Mouse (Mus musculus): ENCODE measurements around the gene Arntl. TPM values are rescaled to one million over a fixed set of nuclear protein-coding genes. Genes with fewer than 3 reads are reported as not detected.

Arntl gene
- total RNA-seq, 2 experiments from 2014 or later, result 10.6 to 12.1 TPM

DNA sequence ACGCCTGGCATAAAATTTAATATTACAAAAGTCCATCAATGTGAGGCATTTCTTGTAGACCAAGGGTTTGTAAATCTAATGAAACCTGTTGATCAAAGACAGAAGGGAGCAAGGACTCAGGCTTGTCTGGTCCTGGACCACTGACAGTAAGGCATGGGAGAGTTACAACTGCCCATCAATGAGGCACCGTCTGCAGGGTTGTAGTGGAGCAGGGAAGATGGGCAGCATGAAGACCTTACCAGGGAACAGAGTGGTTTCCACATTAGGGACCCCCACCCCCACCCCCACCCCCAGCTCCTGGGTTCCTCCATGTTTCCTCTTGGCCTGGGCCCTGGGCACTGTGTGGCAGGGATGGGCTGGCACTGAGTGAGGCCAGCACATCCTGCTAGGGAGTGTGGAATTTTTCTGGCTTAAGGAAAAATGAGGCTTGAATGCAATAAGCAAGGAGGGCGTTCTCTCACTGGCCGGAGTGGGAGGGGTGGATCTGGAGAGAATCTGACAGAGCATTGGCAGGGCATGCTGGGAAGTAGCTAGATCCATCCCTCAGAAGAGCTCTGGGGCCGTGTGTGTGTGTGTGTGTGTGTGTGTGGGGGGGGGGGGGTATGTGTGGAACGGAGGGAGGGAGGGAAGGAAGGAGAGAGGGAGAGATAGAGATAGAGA lies 65.2 kb downstream of the Arntl start:
- no peak for DNase-seq
- intact Hi-C loops (cut with DNase I), result no loop called here

DNA sequence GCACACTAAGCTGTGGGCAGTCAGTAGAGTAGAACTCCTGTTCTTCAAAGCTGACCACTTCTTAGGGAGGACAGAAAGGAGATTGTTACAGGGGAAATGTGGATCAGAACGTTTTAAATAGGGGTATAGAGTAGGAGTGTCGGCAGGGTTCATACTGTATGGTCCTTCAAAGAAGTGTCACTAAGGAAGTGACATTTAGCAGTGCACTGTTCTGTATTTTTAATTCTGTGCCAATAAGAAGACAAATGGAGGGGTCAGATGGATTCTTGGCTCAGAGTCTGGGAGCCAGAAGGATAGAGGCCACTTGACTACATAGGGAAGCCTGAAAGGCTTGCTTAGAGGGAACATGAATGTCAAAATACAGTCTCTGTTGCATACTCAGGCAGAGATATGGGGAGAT lies 70.0 kb downstream of the Arntl start:
- intact Hi-C loops (cut with DNase I), result no loop called here
- no peak for DNase-seq

DNA sequence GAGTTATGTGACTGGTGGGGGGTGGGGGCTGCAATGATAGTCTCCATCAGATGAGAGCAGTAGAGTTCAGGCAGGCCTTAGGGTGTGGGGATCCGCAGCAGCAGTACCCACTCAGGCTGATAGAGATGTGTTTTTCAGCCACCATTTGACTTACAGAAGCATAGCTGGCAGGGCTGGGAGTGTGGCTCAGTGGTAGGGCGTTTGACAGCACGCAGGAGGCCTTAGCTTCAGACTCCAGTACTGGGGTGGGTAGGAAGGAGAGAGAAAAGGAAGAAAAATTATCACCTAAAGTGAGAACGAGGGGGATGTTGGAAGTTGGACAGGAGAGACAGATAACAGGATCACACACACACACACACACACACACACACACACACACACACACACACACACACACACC lies 71.2 kb downstream of the Arntl start:
- no peak for DNase-seq
- intact Hi-C loops (cut with DNase I), result no loop called here

DNA sequence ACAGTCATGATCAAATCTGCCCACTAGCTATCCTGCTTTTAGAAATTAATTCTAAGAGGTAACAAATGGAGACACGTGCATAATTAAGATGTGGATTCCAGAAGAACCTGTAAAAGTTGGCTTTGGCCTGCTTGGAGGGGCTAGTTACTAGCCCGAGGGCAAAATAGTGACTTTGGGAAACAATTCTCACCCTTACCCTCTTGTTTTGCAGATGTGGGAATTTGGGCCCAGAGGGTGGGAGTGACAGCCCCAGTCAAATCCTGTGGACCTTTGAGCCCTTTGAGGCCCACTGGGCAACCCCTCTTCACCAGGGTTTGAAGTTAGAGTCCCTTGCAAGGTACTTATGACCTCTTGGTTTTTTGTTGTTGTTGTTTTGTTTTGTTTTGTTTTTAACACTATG lies 72.0 kb downstream of the Arntl start:
- intact Hi-C loops (cut with DNase I), result no loop called here
- no peak for DNase-seq

DNA sequence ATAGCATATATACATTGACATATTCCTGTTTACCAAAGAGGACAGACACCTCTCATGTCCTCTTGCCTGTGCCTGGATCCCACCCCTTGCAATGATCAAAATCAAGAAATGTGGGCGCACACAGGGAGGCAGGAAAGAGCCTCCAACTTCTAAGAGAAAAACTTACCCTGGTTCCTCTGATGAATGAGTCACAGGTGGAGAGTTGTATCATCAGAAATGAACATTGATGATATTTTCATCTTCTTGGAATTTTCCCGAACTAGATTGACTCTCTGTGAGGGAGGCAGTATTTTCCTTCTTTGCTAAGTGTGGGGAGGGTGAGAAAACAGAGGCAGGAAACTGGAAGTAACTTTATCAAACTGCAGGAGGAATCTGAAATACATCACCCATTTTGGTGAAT lies 78.1 kb downstream of the Arntl start:
- DNase-seq, result no peak

DNA sequence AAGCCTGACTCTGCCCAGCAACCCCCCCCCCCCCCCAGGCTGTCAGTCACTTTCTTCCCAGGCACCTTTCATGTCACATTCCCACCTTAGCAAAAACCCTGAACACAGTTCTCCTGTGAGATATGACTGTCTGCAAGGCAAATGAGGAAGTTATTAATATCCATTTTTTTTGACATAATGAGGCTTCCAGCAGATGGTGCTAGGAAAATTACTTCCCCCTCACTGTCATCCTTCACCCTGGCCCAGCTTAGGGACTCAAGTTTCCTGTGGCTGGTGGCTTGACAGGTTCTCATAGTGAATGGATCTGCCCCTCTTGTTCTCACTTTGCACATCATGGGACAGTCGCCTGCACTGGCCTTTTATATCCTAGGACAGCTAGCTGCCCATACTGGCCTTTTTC lies 81.9 kb downstream of the Arntl start:
- intact Hi-C loops (cut with DNase I), result no loop called here
- no peak for DNase-seq

More for the DNA sequence above, 78.1 kb downstream of the Arntl start:
- intact Hi-C loops (cut with DNase I), result no loop called here

DNA sequence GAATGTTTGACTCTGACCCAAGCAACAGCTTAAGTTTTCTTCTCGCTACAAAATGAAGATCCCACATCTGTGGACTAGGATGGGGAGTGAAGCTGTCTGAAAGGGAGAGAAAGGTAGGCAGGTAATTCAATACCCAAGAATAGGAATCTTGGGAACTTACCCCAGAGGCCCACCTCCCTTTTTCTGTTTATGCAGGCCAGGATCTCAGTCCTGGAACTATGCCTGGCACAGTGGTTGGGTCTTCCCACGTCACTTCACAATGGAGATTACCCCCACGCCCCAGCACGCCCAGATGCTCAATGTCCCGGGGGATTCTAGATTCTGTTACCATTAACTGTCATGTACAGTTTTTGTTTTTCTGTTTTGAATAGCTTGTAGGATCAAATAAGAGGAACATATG lies 84.5 kb downstream of the Arntl start:
- intact Hi-C loops (cut with DNase I), result no loop called here
- DNase-seq, result no peak

DNA sequence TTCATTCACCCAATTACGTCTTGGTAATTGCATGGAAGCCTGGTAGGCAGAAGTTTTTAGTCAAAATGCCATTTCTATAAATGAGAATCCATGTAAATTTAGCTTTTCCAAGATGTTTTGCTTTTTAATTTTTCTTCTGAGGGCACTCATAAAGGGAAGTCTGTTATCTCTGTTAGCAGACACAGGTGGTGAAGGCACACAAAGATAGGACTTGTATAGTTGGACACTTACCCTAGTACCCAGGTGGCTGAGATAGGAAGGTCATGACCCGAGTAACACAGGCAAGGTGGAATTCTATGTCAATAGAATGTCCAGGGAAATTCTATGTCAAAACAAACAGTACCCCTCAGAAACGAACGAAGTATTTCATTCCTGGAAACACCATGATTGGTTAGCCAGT lies 84.9 kb downstream of the Arntl start:
- intact Hi-C loops (cut with DNase I), result no loop called here
- no peak for DNase-seq

DNA sequence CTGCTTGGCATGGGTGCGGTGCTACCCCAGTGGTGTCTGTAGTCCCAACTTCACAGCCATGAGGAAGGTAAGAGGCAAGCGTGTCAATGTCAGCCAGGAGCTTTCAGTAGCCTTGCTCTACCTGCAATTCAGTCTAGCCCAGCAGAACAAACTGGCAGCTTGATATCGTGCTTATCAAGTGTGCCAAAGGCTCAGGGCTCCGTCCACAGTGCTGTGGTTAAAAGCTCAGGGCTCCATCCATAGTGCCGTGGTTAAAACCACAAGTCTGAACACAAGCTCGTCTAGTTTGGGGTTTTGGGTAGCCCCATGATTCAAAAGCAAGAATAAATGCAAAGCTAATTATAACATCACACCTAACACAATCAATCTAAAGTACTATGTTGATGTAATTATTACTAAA lies 87.3 kb downstream of the Arntl start:
- no peak for DNase-seq
- intact Hi-C loops (cut with DNase I), result no loop called here

DNA sequence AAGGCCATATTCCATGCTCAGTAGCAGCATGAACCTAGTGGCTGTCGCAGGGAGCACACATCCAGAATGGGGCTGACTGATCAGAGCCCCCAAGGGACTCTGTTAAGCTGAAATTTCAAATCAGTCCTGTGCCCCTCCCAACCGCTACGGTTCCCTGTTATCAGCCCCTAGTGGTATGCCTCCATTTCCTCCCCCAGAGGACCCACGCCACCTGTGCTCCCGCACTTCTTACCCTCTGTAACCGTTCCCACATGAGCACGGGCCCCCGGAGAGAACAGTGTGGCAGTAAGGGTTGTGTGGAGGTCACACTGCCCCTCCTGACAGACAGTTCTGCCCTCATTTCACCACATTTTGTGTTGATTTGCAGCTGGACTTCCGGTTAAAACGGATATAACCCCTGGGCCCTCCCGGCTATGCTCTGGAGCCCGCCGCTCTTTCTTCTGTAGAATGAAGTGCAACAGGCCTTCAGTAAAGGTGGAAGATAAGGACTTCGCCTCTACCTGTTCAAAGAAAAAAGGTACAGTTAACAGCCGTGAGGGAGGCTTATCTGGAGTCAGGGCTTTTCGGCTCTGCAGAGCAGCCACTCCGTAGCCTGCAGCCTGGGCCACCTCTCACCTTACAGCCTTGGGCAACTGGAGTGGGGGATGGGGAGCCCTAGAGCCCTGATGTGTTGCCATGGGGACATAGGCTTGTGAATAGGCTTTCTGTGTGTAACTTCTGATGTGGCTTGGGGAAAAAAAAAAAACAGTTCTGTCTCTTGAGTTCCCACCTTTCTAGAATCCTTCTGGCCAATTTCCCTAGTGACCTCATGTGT lies 88.0 kb downstream of the Arntl start:
- DNase-seq, result no peak
- intact Hi-C loops (cut with DNase I), result no loop called here

DNA sequence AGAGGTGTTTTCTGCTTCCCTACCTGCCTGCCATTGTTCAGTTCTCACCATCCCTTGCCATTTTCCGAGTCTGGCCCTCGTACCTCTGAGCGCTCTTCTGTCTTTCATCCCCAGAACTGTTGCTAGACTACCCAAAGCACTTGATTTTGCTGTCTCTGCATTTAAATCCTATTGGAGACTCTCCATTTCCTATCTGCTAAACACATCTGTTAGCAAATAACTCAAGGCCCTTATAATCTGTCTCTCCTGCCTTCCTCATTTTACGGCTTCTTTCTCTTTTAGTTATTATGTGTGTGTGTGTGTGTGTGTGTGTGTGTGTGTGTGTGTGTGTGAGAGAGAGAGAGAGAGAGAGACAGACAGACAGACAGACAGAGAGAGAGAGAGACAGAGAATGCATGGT lies 90.5 kb downstream of the Arntl start:
- DNase-seq, result no peak
- intact Hi-C loops (cut with DNase I), result no loop called here

DNA sequence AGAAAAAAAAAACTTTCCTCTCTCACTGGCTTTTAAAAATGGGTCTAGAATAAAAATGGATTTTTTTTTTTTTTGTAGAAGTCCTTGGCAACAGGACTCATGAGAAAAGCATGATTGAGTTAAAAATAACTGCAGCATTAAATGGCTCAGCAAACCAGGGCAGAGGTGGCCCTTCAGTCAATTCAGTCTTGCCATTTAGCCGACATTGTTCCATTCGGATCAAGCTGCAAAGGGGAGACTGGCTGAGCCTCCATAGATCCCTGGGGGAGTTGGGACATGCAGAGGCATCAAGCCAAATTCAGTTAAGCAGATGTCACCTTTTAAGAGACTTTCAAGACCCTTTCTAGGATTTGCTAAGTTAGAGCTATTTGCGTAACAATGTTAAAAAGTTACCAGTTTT lies 102.9 kb downstream of the Arntl start:
- intact Hi-C loops (cut with DNase I), result loop anchor here (5.0 kb wide), 1 partner anchor 168 kb away; no protein-coding TSS in a partner anchor
- no peak for DNase-seq

DNA sequence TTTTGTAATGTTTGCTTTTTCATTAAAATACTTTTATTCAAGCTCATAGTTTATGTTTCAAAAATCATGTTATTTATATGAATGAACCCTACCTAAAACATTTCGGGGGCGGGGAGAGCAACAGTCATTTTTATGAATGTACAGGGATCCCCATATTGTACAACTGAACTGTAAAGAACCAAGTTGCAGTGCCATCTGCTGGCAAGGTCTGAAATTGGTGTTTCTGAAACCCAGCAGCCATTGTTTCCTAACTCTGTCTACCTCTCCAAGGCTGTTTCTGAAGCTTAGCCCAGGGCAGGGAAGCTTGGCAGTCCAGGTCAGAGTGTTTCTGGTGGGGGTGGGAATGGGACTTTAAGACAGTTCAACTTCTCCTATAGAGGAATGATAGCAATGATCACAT lies 104.5 kb downstream of the Arntl start:
- no peak for DNase-seq
- intact Hi-C loops (cut with DNase I), result loop anchor here (5.0 kb wide), 1 partner anchor 169 kb away; no protein-coding TSS in a partner anchor

DNA sequence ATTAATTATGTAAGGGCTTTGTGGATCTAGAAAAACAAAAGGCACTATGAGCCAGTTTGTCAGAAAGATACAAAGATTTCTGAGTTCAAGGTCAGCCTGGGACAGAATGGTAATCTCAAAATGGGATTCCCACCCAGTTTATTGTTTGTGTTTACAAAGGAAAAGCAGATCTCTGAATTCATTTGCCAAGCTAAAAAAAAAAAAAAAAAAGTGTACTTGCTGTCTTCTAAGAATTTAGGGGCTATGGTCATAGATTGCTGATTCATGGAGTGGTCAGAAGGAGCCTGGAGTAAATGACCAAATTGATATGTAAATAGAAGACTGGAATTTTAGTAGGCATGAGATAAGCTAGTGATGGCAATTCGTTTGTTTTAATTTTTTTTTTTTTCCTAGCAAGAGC lies 112.9 kb downstream of the Arntl start:
- DNase-seq, result no peak
- intact Hi-C loops (cut with DNase I), result no loop called here

DNA sequence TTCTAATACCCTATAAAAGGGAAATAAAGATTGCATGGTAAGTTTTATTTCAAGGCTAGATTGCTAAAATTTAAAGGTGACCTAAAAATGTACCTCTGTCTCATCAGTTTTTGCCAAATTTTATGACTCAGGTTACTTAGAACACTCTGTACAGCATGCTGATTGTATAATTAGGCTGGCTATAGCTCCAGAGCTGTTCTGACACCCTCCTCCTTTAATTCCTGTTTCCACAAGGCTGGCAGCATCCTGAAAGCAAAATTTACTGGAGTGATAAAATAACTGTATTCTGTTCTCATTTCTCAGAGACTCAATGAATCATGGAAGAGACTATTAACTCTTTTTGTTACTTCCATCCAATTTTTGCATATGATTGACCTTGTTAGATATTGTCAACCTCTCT lies 126.8 kb downstream of the Arntl start:
- DNase-seq, result no peak
- intact Hi-C loops (cut with DNase I), result no loop called here

DNA sequence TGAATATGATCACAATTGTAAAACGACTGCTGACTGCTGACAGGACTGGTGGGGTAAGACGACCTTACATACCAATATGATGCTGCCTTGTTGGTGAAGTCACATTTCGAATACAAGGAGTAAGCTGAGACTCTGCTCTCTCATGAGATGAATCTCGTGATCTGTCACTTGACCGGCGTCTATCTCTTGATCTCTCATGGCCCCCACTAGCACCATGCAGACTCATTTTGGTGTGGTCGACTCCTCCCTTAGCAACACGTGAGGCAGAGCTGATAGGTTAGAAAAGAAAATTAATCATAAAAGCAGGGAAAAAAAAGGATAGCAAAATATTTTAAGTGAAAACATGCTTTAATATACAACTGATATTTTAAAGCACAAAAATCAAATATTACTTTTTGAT lies 128.0 kb downstream of the Arntl start:
- DNase-seq, result no peak
- intact Hi-C loops (cut with DNase I), result no loop called here

DNA sequence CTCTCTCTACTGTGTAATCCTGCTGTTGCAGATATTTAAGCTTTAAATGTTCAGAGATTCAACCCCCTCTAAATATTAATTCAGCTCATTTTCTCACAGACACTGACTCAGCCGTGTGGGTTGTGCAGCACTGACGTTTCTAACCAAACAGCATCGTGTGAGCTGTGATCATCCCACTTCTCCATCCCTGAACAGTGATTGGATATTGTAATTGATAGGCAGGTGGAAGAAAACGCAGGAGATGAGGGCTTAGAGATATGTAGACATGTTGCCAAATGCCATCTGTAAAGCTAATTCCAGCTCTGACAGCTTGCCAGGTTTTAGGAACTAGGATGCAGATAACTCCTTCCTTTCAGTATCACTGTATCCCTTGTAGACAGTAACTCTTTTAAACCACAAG lies 140.0 kb downstream of the Arntl start:
- no peak for DNase-seq
- intact Hi-C loops (cut with DNase I), result no loop called here

DNA sequence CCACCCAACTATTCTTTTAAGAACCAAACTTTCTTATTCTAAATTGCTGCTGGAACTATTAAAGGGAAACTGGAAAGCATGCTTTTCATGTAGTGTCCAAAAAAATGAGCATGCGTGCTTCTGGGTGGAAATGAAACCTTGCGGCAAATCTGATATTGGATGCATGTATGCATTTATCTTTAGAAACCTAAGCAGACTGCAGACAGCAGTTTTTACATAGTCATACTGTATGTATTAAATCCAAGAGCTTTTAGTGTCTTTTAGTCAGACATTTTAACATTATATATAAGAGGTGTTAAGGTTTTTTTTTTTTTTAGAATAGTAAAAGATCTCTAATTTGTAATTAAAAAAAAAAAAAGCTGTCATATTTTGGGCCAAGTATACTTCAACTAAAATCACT lies 140.4 kb downstream of the Arntl start:
- DNase-seq, result no peak
- intact Hi-C loops (cut with DNase I), result no loop called here

DNA sequence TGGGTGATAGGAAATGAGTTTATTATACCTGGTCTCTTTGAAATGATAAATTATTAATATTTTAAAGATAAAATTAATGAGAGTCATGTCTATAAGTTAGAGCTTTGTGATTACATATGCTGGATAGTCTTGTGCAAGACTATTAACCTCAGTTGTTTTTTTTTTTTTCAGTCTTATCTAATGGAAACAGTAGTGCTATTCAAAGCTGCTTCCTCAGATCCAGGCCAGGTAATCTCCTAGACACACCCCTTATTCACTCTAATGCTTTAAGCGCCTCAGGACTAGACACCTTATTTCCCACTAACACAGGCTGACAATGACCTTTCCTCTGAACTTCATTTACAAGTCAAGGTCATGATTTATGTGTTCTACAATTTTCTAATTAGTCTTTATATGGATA lies 141.8 kb downstream of the Arntl start:
- DNase-seq, result no peak
- intact Hi-C loops (cut with DNase I), result no loop called here

Data from gastrocnemius, postnatal 36 days (tissue).